In genomic region chr19:8798947-8799315, GRCm38 (mm10) we compare ENCODE assay signal across 8 mouse cellular contexts. TPM values are rescaled to one million over a fixed set of nuclear protein-coding genes. Genes with fewer than 3 reads are reported as not detected.
A peak's percentile ranks its signal among the peaks of the same experiment; 100 is the strongest.
DNase-seq lines count a peak whose midpoint lies in the region; ATAC-seq and TF ChIP-seq lines count a peak whose summit lies in the region.

No protein-coding gene starts in this region.

- H3K4me2 ChIP-seq in lung, postnatal 0 days (replicated peaks; ENCODE audit: low read depth, low read length): peak overlapping the region; percentile 86; the same call in 1 of the 2 replicates
- H3K4me2 ChIP-seq in limb, embryonic 13.5 days (replicated peaks): peak overlapping the region; percentile 82
- peak overlapping the region; percentile 66 for H3K4me2 ChIP-seq in stomach, embryonic 15.5 days

- DNase-seq in lung, postnatal 0 days (ENCODE audit: low spot score): no peak
- DNase-seq in lung, postnatal 10 days: no peak
- no peak for DNase-seq in adrenal gland, postnatal 14 days
- no peak for DNase-seq in layer of hippocampus, postnatal 36 days

- TF ChIP-seq CTCF in lung, postnatal 0 days (IDR thresholded peaks at IDR 0.05): 0 out of 2 replicates have a peak, but pooled peaks have one; percentile 9

- no peak overlapping the region for H3K9ac ChIP-seq in lung, postnatal 0 days (replicated peaks; ENCODE audit: low read depth)
- H3K9ac ChIP-seq in limb, embryonic 13.5 days: no peak overlapping the region
- no peak overlapping the region for H3K9ac ChIP-seq in stomach, embryonic 15.5 days

- H3K36me3 ChIP-seq in erythroblast, embryonic 14.5 days (ENCODE audit: control insufficient read depth): peaks cover 30% of the 10 kb centered on the region
- peaks cover 8% of the 10 kb centered on the region; the same call in 1 of the 2 replicates for H3K36me3 ChIP-seq in lung, postnatal 0 days (ENCODE audit: insufficient read depth, low read length)
- peaks cover 33% of the 10 kb centered on the region for H3K36me3 ChIP-seq in limb, embryonic 13.5 days
- H3K36me3 ChIP-seq in stomach, embryonic 15.5 days: peaks cover 12% of the 10 kb centered on the region

- no peak overlapping the region for H3K27ac ChIP-seq in lung, postnatal 0 days (ENCODE audit: low read length)
- H3K27ac ChIP-seq in limb, embryonic 13.5 days: no peak overlapping the region
- no peak overlapping the region; the same call in 1 of the 2 replicates for H3K27ac ChIP-seq in stomach, embryonic 15.5 days

- peak overlapping the region; percentile 92 for H3K4me3 ChIP-seq in erythroblast, embryonic 14.5 days (replicated peaks)
- H3K4me3 ChIP-seq in lung, postnatal 0 days (ENCODE audit: low read depth, low read length): peak overlapping the region; percentile 67
- peak overlapping the region; percentile 81 for H3K4me3 ChIP-seq in limb, embryonic 13.5 days
- H3K4me3 ChIP-seq in stomach, embryonic 15.5 days (replicated peaks): peak overlapping the region; percentile 72

- H3K27me3 ChIP-seq in erythroblast, embryonic 14.5 days (ENCODE audit: control insufficient read depth): no peaks in the 10 kb centered on the region
- no peaks in the 10 kb centered on the region for H3K27me3 ChIP-seq in lung, postnatal 0 days (replicated peaks; ENCODE audit: insufficient read depth, low read length)
- no peaks in the 10 kb centered on the region for H3K27me3 ChIP-seq in limb, embryonic 13.5 days
- H3K27me3 ChIP-seq in stomach, embryonic 15.5 days (replicated peaks): no peaks in the 10 kb centered on the region

- no peak for ATAC-seq in erythroblast, adult 5-6 weeks (replicated peaks; ENCODE audit: low FRiP score, poor library complexity, severe bottlenecking)
- ATAC-seq in lung, postnatal 0 days: no peak
- no peak for ATAC-seq in limb, embryonic 13.5 days (ENCODE audit: low FRiP score, low read depth)
- no peak for ATAC-seq in stomach, embryonic 15.5 days (ENCODE audit: insufficient read depth, low FRiP score, low read depth)

- no peaks in the 10 kb centered on the region for H3K9me3 ChIP-seq in erythroblast, embryonic 14.5 days (ENCODE audit: control insufficient read depth, low read length)
- H3K9me3 ChIP-seq in lung, postnatal 0 days (ENCODE audit: low read length): no peaks in the 10 kb centered on the region
- H3K9me3 ChIP-seq in limb, embryonic 13.5 days: no peaks in the 10 kb centered on the region
- no peaks in the 10 kb centered on the region for H3K9me3 ChIP-seq in stomach, embryonic 15.5 days

- TF ChIP-seq EP300 in lung, postnatal 0 days (IDR thresholded peaks at IDR 0.05): no peak

- H3K4me1 ChIP-seq in erythroblast, embryonic 14.5 days (ENCODE audit: control insufficient read depth): peaks cover 65% of the 10 kb centered on the region
- H3K4me1 ChIP-seq in lung, postnatal 0 days (ENCODE audit: insufficient read depth, low read depth, low read length): peaks cover 10% of the 10 kb centered on the region
- H3K4me1 ChIP-seq in limb, embryonic 13.5 days: peaks cover 21% of the 10 kb centered on the region
- peaks cover 19% of the 10 kb centered on the region for H3K4me1 ChIP-seq in stomach, embryonic 15.5 days

RNA-seq across cellular contexts. Expression of gene Polr2g, which starts 0.6 kb away (rescaled TPM):
- 0.36 and 0.84 TPM in 2 replicates for polyA plus RNA-seq in erythroblast, embryonic 14.5 days (2012)
- 21.5 and 23.0 TPM in 2 replicates for total RNA-seq in erythroblast, adult 5-6 weeks (2015; ENCODE audit: low replicate concordance)
- total RNA-seq in erythroblast, adult 5-6 weeks (2017; ENCODE audit: low replicate concordance): 9.9 and 20.1 TPM in 2 replicates
- 110 and 123 TPM in 2 replicates for polyA plus RNA-seq in lung, postnatal 0 days (2015; fragmentation: Nextera tagmentation; extraction: Ambion mirVana)
- 183 and 185 TPM in 2 replicates for polyA plus RNA-seq in limb, embryonic 13.5 days (2015; fragmentation: Nextera tagmentation; extraction: Ambion mirVana)
- 136 and 137 TPM in 2 replicates for polyA plus RNA-seq in stomach, embryonic 15.5 days (2015; fragmentation: Nextera tagmentation; extraction: Ambion mirVana)
- 85.2 and 89.1 TPM in 2 replicates for total RNA-seq in adrenal gland, postnatal 14 days (2021)
- total RNA-seq in layer of hippocampus, postnatal 36 days (2021): 100 to 1,000 TPM; 113 to 115 TPM

RNA-seq across cellular contexts. Expression of gene Zbtb3, which starts 3.4 kb away (rescaled TPM):
- 0.06 and 0.07 TPM in 2 replicates for polyA plus RNA-seq in erythroblast, embryonic 14.5 days (2012)
- 0.42 TPM in 1 of 2 replicates, not detected in the other for total RNA-seq in erythroblast, adult 5-6 weeks (2015; ENCODE audit: low replicate concordance)
- total RNA-seq in erythroblast, adult 5-6 weeks (2017; ENCODE audit: low replicate concordance): 0.60 TPM in 1 of 2 replicates, not detected in the other
- 2.3 and 2.6 TPM in 2 replicates for polyA plus RNA-seq in lung, postnatal 0 days (2015; fragmentation: Nextera tagmentation; extraction: Ambion mirVana)
- 6.0 and 6.7 TPM in 2 replicates for polyA plus RNA-seq in limb, embryonic 13.5 days (2015; fragmentation: Nextera tagmentation; extraction: Ambion mirVana)
- 4.1 and 4.4 TPM in 2 replicates for polyA plus RNA-seq in stomach, embryonic 15.5 days (2015; fragmentation: Nextera tagmentation; extraction: Ambion mirVana)
- 2.4 and 2.9 TPM in 2 replicates for total RNA-seq in adrenal gland, postnatal 14 days (2021)
- total RNA-seq in layer of hippocampus, postnatal 36 days (2021): 1 to 10 TPM; 6.8 to 7.1 TPM

RNA-seq across cellular contexts. Expression of gene Taf6l, which starts 12.7 kb away (rescaled TPM):
- 4.1 and 4.7 TPM in 2 replicates for polyA plus RNA-seq in erythroblast, embryonic 14.5 days (2012)
- 1.2 and 5.9 TPM in 2 replicates for total RNA-seq in erythroblast, adult 5-6 weeks (2015; ENCODE audit: low replicate concordance)
- 1.0 and 9.5 TPM in 2 replicates for total RNA-seq in erythroblast, adult 5-6 weeks (2017; ENCODE audit: low replicate concordance)
- 11.8 and 12.9 TPM in 2 replicates for polyA plus RNA-seq in lung, postnatal 0 days (2015; fragmentation: Nextera tagmentation; extraction: Ambion mirVana)
- polyA plus RNA-seq in limb, embryonic 13.5 days (2015; fragmentation: Nextera tagmentation; extraction: Ambion mirVana): 31.9 and 32.8 TPM in 2 replicates
- polyA plus RNA-seq in stomach, embryonic 15.5 days (2015; fragmentation: Nextera tagmentation; extraction: Ambion mirVana): 26.3 and 26.9 TPM in 2 replicates
- 15.2 and 18.2 TPM in 2 replicates for total RNA-seq in adrenal gland, postnatal 14 days (2021)
- 10 to 100 TPM; 12.2 to 13.8 TPM for total RNA-seq in layer of hippocampus, postnatal 36 days (2021)

RNA-seq across cellular contexts. Expression of gene Ttc9c, which starts 20.2 kb away (rescaled TPM):
- 0.24 TPM in 2 replicates for polyA plus RNA-seq in erythroblast, embryonic 14.5 days (2012)
- 10.0 and 13.6 TPM in 2 replicates for total RNA-seq in erythroblast, adult 5-6 weeks (2015; ENCODE audit: low replicate concordance)
- 13.8 and 20.1 TPM in 2 replicates for total RNA-seq in erythroblast, adult 5-6 weeks (2017; ENCODE audit: low replicate concordance)
- 21.4 and 22.8 TPM in 2 replicates for polyA plus RNA-seq in lung, postnatal 0 days (2015; fragmentation: Nextera tagmentation; extraction: Ambion mirVana)
- polyA plus RNA-seq in limb, embryonic 13.5 days (2015; fragmentation: Nextera tagmentation; extraction: Ambion mirVana): 67.1 and 73.4 TPM in 2 replicates
- 49.7 and 52.1 TPM in 2 replicates for polyA plus RNA-seq in stomach, embryonic 15.5 days (2015; fragmentation: Nextera tagmentation; extraction: Ambion mirVana)
- total RNA-seq in adrenal gland, postnatal 14 days (2021): 29.6 and 32.0 TPM in 2 replicates
- 10 to 100 TPM; 36.5 to 37.3 TPM for total RNA-seq in layer of hippocampus, postnatal 36 days (2021)

RNA-seq across cellular contexts. Expression of gene Hnrnpul2, which starts 20.9 kb away (rescaled TPM):
- polyA plus RNA-seq in erythroblast, embryonic 14.5 days (2012): 8.6 and 10.2 TPM in 2 replicates
- 14.4 and 27.4 TPM in 2 replicates for total RNA-seq in erythroblast, adult 5-6 weeks (2015; ENCODE audit: low replicate concordance)
- total RNA-seq in erythroblast, adult 5-6 weeks (2017; ENCODE audit: low replicate concordance): 42.6 and 58.0 TPM in 2 replicates
- polyA plus RNA-seq in lung, postnatal 0 days (2015; fragmentation: Nextera tagmentation; extraction: Ambion mirVana): 4.3 and 5.3 TPM in 2 replicates
- polyA plus RNA-seq in limb, embryonic 13.5 days (2015; fragmentation: Nextera tagmentation; extraction: Ambion mirVana): 5.9 and 6.3 TPM in 2 replicates
- 5.9 and 6.6 TPM in 2 replicates for polyA plus RNA-seq in stomach, embryonic 15.5 days (2015; fragmentation: Nextera tagmentation; extraction: Ambion mirVana)
- 77.0 and 79.6 TPM in 2 replicates for total RNA-seq in adrenal gland, postnatal 14 days (2021)
- total RNA-seq in layer of hippocampus, postnatal 36 days (2021): 100 to 1,000 TPM; 123 to 126 TPM

Comparison
In these comparisons a context has a peak if more than half of its experiments do, and no peak if none do; other contexts are left out.
1. RNA of gene Polr2g, which starts 0.6 kb away (polyA plus RNA-seq): 183 to 185 TPM in limb, embryonic 13.5 days, 136 to 137 TPM in stomach, embryonic 15.5 days and 110 to 123 TPM in lung, postnatal 0 days; 0.36 to 0.84 TPM in erythroblast, embryonic 14.5 days; every median in the first group is over 10 times any median in the second.
2. Peak in every context shown above with its lines, with median percentiles within 50 percentile points of each other: H3K4me3 ChIP-seq and H3K4me2 ChIP-seq.